9 mouse cellular contexts compared by ENCODE assay signal in the genomic region with DNA sequence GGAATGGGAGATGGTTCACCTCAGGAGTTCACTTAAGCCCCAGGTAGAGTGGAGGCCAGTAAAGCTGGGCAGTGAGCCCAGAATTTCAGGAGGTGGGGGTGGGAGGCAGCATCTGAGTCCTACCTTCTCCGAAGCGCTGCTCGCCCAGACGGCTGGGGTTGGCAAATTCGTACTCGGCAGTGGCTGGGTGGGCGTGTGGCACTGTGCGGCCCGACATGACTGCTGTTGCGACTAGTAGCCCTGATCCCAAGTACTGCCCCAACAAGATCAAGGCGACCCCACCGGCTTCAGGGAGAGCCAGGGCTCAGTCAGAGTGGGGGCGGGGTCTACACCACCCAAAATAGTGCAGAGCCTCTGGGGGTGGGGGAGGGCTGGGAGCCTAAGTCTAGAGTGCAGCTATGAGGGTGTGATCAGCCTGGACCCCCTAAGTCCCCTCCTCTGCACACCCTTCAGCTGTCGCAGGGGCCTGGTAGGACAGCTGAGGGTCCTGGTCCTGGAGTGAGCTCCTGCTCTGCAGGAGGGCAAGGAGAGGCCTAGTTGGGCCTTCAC. TPM values are rescaled to one million over a fixed set of nuclear protein-coding genes. Genes with fewer than 3 reads are reported as not detected.
A peak's percentile ranks its signal among the peaks of the same experiment; 100 is the strongest.
DNase-seq lines count a peak whose midpoint lies in the region; ATAC-seq and TF ChIP-seq lines count a peak whose summit lies in the region.
"Had no signal": no experiment of that assay in that cellular context is flagged by ENCODE, and none has a peak within 500 bp of the region (broad histone marks: within the 10 kb centered on the region; RNA-seq: fewer than 3 reads in every experiment).

A gene (minus strand): TSS at position 301 of the 549 bp plus-strand sequence.

- TF ChIP-seq CTCF in E14TG2a.4 (conservative IDR thresholded peaks at IDR 0.05; ENCODE audit: low read length): no peak

- H3K4me2 ChIP-seq in limb, embryonic 13.5 days (replicated peaks): peak within 1 kb of the TSS; percentile 23
- H3K4me2 ChIP-seq: neural tube, embryonic 13.5 days had no signal

- 0 out of 2 replicates have a peak within 1 kb of the TSS, but pooled peaks have one; percentile 22 for H3K27ac ChIP-seq in limb, embryonic 13.5 days
- H3K27ac ChIP-seq: neural tube, embryonic 13.5 days had no signal

- peaks cover 36% of the 10 kb centered on the region for H3K4me1 ChIP-seq in E14TG2a.4 (replicated peaks; ENCODE audit: low read depth, low read length)
- peaks cover 18% of the 10 kb centered on the region for H3K4me1 ChIP-seq in limb, embryonic 13.5 days
- H3K4me1 ChIP-seq: neural tube, embryonic 13.5 days had no signal

- H3K9me3 ChIP-seq in E14TG2a.4 (ENCODE audit: low read length): no peaks in the 10 kb centered on the region
- no peaks in the 10 kb centered on the region for H3K9me3 ChIP-seq in limb, embryonic 13.5 days
- H3K9me3 ChIP-seq: neural tube, embryonic 13.5 days had no signal

- no peak for DNase-seq in cerebellum, adult 18-20 months
- DNase-seq in heart, adult 8-10 months (ENCODE audit: low spot score): no peak
- DNase-seq in left cerebral cortex, adult 9 months (ENCODE audit: low spot score in 2 of 2): no peak

- 0 out of 2 replicates have a peak within 1 kb of the TSS, but pooled peaks have one; percentile 4 for H3K9ac ChIP-seq in limb, embryonic 13.5 days
- H3K9ac ChIP-seq: neural tube, embryonic 13.5 days had no signal

- ATAC-seq in cerebellum, adult (ENCODE audit: insufficient number of reproducible peaks, low FRiP score, low TSS enrichment): 0 out of 2 replicates have a peak, but pooled peaks have one; percentile 23
- peak; percentile 86 for ATAC-seq in limb, embryonic 13.5 days (ENCODE audit: low FRiP score, low read depth)
- ATAC-seq in erythroblast, adult 5-6 weeks (replicated peaks; ENCODE audit: low FRiP score, poor library complexity, severe bottlenecking): no peak
- ATAC-seq in monocyte, adult 5-6 weeks (replicated peaks; ENCODE audit: insufficient number of reproducible peaks, low FRiP score, low TSS enrichment, poor library complexity, severe bottlenecking): no peak

- H3K27me3 ChIP-seq in E14TG2a.4 (ENCODE audit: insufficient read depth, low read length): peaks cover 48% of the 10 kb centered on the region
- H3K27me3 ChIP-seq in limb, embryonic 13.5 days: peaks cover 10% of the 10 kb centered on the region
- H3K27me3 ChIP-seq: neural tube, embryonic 13.5 days had no signal

- no peaks in the 10 kb centered on the region for H3K36me3 ChIP-seq in E14TG2a.4 (ENCODE audit: insufficient read depth, low read length)
- H3K36me3 ChIP-seq in limb, embryonic 13.5 days: no peaks in the 10 kb centered on the region
- H3K36me3 ChIP-seq: neural tube, embryonic 13.5 days had no signal

- H3K4me3 ChIP-seq in E14TG2a.4 (replicated peaks; ENCODE audit: low read length): peak within 1 kb of the TSS; percentile 71
- H3K4me3 ChIP-seq in limb, embryonic 13.5 days: peak within 1 kb of the TSS; percentile 12; the same call in 1 of the 2 replicates
- H3K4me3 ChIP-seq: neural tube, embryonic 13.5 days had no signal

- 65% methylated on average over 14 of the region's 14 CpGs for WGBS in limb, embryonic 13.5 days

RNA-seq across cellular contexts. Expression of the gene that starts here (rescaled TPM):
- 100 to 1,000 TPM; 150 to 156 (median 152) TPM for total RNA-seq in heart, adult 8-10 months (2022)
- 37.8 and 39.3 TPM in 2 replicates for polyA plus RNA-seq in limb, embryonic 13.5 days (2015; fragmentation: Nextera tagmentation; extraction: Ambion mirVana)
- total RNA-seq in erythroblast, adult 5-6 weeks (2015; ENCODE audit: low replicate concordance): not detected in 2 replicates
- total RNA-seq in erythroblast, adult 5-6 weeks (2017; ENCODE audit: low replicate concordance): not detected in 2 replicates
- not detected in 3 replicates for total RNA-seq in monocyte, adult 5-6 weeks (2017)

Comparison
In these comparisons a context has a peak if more than half of its experiments do, and no peak if none do; other contexts are left out.
1. RNA of the gene that starts here (total RNA-seq): 150 to 156 TPM in heart, adult 8-10 months; not detected in erythroblast, adult 5-6 weeks and not detected in monocyte, adult 5-6 weeks; every median in the first group is over 100 times any median in the second.
2. ATAC-seq: peak in cerebellum, adult (single experiment) and limb, embryonic 13.5 days (single experiment); none in erythroblast, adult 5-6 weeks (single experiment) and monocyte, adult 5-6 weeks (single experiment).